Mouse (Mus musculus): Measurements from ENCODE around the gene Zfp13.
A peak's percentile ranks its signal among the peaks of the same experiment; 100 is the strongest.

The Zfp13 gene

DNA sequence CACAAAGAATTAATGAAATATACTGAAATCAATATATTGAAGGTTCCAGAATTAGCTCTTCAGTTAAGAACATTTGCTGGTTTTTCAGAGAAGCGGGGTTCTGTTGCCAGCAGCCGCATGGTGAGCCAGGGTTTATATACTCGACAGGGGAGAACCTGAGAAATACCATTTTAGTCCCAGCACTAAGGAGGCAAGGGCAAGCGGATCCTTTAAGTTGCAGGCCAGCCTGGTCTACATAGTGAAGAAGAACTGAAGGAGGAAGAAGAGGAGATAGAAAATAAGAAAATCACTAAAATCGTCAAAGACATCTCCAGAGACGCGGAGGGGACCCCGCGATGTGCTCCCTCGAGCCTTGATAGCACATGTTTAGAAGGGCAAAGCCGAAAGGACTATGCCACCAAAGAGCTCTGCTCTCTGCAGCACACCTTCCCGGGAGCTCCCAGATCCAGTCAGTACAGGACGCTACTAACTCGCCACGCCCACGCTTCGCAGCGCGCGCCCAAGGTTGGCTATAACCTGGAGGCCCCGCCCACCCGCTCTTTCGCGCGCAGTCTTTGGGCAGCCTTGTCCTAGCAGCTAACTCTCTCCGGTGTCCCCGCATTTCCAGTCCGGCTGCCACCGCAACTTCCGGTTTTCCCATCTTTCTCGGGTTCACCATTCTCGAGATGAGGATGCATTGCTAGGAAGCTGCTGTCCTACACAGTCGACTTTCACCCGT lies 6.9 kb downstream of the Zfp13 start:
- peak; percentile 99 for DNase-seq (ENCODE audit: low read depth, low spot score)

DNA sequence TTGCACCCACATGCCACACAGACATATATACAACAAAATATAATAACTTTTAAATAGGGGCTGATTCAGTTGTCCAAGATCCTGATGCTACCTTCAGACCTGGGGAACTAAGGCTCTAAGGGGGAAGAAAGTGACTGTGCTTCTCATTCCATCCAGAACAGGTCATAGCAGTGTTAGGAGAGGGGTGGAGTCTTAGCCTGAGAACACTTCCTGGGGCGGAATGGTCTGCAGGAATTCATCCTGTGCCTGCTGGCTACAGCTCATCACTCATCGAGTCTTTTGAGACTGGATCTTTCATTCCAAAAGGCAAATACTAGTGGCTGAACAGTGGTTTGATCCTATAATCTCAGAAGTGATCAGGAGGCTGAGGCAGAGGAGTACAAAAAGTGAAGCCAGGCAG lies 12.0 kb downstream of the Zfp13 start:
- DNase-seq (ENCODE audit: low read depth, low spot score), result no peak

GRCm38 (mm10) chr17:23585721-23586491 lies 13.4 kb downstream of the Zfp13 start:
- peak; percentile 94 for DNase-seq (ENCODE audit: low read depth, low spot score)

GRCm38 (mm10) chr17:23584786-23585185 lies 14.5 kb downstream of the Zfp13 start:
- DNase-seq (ENCODE audit: low read depth, low spot score), result no peak

DNA sequence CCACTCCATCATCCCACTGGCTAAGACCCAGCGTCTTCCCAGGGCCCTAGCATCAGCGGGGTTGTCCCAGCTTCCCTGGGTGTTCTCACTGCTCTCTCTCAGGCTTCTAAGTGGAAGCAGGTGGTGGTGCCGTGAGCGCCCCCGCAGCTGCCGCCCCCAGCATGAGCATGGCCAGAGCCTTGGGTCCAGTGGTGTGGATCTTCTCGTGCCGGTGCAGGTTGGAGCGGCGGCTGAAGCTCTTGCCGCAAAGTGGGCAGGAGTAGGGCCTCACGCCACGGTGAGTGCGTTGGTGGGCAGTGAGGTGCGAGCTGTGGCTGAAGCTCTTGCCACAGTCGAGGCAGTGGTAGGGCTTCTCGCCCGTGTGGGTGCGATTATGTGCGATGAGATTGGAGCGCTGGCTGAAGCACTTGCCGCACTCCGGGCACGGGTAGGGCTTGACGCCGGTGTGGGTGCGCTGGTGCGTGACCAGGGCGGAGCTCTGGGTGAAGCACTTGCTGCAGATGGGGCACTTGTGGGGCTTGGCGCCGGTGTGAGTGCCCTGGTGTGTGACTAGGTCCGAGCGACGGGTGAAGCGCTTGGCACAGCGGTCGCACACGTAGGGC lies 23.2 kb downstream of the Zfp13 start:
- DNase-seq (ENCODE audit: low read depth, low spot score), result no peak

DNA sequence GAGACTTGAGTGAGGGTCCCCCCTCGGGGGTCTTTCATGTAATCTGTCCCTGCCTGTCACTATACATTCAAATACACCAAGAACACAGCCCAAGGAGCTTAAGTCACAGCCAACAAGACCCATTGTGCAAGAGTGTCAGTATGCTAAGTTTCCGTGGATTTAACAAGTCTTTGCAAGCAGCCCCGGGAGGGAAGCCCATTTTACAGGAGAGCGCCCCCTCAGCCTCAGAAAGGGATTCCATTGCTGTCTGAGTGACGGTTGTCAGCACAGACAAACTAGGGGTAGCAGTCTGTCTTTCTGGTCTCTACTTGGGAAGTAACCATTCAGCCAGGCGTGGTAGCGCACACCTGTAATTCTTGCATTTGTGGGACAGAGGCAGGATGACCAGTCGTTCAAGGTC lies 25.2 kb downstream of the Zfp13 start:
- no peak for DNase-seq (ENCODE audit: low read depth, low spot score)

GRCm38 (mm10) chr17:23572059-23572458 lies 27.2 kb downstream of the Zfp13 start:
- no peak for DNase-seq (ENCODE audit: low read depth, low spot score)

DNA sequence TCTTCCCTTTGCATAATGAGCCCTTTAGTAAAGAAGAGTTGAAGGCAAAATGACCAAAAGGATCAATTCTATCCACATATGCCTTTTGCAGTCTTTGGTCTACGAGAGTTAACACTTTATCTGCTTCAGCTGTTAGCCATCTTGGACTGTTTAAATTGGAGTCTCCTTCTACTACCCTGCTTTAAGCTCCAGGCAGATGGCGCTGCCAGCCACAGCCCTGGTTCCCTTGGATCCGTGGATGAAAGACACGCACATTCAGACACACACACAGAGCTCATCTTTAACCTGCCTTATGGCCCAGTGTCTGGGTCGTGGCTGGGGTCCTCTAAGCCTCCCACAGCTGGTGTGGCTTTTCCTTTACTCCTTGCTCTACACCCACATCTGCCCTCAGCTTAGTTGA lies 28.2 kb downstream of the Zfp13 start:
- peak; percentile 52 for DNase-seq (ENCODE audit: low read depth, low spot score)

GRCm38 (mm10) chr17:23570017-23570416 lies 29.3 kb downstream of the Zfp13 start:
- peak; percentile 63 for DNase-seq (ENCODE audit: low read depth, low spot score)

GRCm38 (mm10) chr17:23568370-23568769 lies 30.9 kb downstream of the Zfp13 start:
- DNase-seq (ENCODE audit: low read depth, low spot score), result peak; percentile 47

GRCm38 (mm10) chr17:23566787-23567186 lies 32.5 kb downstream of the Zfp13 start:
- peak; percentile 50 for DNase-seq (ENCODE audit: low read depth, low spot score)

- no peak for DNase-seq (ENCODE audit: low read depth, low spot score)
Observed at GRCm38 (mm10) chr17:23564368-23564715, 34.9 kb downstream of the Zfp13 start.

GRCm38 (mm10) chr17:23563595-23564367 lies 35.5 kb downstream of the Zfp13 start, which contains the start of gene Zfp213:
Gene Zfp213, minus strand, starts transcription at chr17:23564238.
- DNase-seq (ENCODE audit: low read depth, low spot score), result peak; percentile 99

GRCm38 (mm10) chr17:23559767-23560166 lies 39.5 kb downstream of the Zfp13 start:
- peak; percentile 56 for DNase-seq (ENCODE audit: low read depth, low spot score)

DNA sequence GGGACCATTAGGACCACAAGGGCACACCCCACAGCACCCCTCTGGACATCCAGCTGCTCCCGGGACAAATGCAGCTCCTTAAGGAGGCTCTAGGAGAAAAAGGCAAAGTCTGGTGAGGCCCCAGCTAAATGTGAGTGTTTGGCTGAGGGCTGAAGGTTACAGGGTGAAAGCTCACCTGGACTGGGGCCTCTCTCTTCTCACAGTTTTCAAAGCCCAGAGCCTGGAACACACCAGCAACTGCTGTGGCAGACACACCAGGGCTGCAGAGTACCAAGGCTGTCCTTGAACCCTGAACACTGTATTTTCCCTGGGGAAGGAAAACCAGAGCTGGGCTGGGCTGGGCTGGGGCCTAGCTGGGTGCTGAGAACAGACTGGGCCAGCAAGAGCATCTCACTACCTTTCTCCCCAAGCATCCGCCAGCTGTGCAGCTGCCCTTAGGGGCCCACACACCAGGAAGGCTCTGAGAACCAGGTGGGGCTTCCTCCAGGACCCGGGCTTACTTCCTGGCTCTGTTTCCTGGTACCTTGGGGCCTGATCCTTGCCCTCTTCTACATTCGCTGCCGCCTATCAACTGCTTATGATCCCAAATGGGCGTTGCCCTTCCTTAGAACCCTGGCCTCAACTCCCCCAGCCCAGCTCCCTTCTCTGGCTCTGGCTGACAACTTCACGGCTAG lies 43.9 kb downstream of the Zfp13 start:
- DNase-seq (ENCODE audit: low read depth, low spot score), result no peak

- DNase-seq (ENCODE audit: low read depth, low spot score), result no peak
Observed at GRCm38 (mm10) chr17:23554321-23554720, 45.0 kb downstream of the Zfp13 start.

DNA sequence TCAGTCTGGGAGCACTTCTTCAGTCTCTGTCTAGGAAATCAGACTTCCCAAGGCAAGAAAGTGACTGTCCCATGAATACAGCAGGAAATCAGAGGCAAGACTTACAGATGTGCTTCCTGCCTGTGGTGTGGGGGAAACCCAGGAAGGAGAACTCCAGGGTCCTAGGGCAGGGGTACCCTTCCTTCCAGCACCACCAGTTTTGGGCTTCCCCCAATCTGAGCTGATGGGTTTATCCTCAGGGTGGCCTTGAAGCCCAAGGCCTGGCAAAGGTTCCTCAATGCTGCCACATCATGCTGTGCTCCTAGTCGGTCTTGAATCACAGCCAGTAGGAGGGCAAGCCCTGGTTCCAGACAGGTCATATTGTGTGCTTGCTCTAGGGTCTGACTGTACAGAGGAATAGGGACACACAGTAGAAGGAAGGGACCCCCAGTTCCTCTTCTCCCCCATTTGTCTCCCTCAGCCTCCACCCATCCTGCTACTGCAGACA lies 45.6 kb downstream of the Zfp13 start:
- DNase-seq (ENCODE audit: low read depth, low spot score), result no peak

DNA sequence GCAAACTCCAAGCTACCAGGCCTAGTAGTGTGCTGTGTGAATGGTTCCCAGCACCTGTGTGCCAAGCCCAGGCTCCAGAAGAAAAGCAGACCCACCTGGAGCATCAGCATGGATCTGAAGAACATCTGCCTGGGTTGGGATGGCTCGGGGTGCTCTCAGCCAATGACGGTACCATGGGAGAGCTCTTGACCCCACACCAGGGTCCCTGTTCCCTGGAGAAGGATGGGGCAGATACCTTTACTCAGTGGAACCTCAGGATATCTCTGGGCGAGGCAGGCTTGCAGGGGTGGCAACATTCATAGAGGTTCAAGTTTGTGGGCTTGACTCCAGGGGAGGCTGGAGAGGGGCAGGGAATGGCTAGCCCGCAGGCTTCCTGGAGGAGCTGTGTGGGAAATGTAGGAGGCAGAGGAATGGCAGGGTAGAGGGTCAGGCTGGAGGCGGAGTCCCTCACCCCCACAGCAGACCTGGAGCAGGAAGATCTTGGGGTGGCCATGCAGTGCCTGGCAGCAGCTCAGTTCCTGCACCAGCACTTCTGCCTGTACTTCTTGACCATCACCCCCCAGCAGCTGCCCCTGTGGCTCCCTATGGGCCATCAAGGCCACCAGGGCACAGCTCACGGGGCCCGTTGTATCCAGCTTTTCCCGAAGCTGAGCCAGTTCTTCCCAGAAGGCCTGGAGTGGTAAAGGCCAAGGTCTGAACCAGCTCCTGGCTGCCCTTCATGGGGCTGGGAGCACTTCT lies 46.2 kb downstream of the Zfp13 start:
- no peak for DNase-seq (ENCODE audit: low read depth, low spot score)

DNA sequence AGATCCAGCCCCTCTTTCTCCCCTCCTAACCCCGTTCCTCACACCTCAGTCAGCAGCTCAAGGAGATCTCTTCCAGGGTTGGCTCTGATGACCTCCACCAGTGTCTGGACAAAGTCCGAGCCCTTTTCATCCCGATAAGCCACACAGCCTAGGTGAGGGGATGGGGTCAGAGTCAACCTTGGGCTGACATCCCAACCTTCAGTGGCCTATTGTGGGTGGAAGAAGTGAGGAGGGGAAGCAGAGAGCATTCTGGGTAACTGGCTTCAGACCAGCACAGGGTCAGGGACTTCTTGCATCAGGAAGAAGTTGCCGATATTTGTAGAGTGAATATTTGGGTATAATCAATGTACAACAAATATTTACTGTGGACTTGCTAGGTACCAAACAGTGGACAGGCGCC lies 47.3 kb downstream of the Zfp13 start:
- no peak for DNase-seq (ENCODE audit: low read depth, low spot score)

DNA sequence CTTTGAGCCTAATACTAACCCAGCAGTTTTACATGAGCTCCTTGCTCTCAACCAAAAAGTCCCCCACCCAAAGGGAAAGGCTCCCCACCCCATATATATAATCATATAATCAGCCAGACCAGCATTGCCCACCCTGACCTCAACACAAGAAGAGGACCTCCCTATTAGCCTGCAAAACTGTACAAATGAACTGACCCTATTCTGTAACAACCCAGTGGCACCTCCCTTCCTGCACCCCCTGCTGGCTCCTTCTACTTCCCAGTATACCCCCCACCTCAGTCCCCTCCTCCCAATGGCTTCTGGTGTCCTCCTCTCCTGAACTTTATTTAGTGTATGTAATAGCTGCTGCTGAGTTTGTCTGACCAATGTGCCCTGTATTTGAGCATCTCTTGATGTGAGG lies 47.9 kb downstream of the Zfp13 start:
- no peak for DNase-seq (ENCODE audit: low read depth, low spot score)

- no peak for DNase-seq (ENCODE audit: low read depth, low spot score)
Observed at GRCm38 (mm10) chr17:23550856-23551255, 48.4 kb downstream of the Zfp13 start.

All from brain, adult 2 months (tissue).